Mouse (Mus musculus): Measurements from ENCODE around the gene Foxd3.
"Not testable (repeated sequence)": the region's sequence is repeated elsewhere in the genome, so short reads cannot be mapped to it uniquely, and the experiment has no call there.

Foxd3 gene

DNA sequence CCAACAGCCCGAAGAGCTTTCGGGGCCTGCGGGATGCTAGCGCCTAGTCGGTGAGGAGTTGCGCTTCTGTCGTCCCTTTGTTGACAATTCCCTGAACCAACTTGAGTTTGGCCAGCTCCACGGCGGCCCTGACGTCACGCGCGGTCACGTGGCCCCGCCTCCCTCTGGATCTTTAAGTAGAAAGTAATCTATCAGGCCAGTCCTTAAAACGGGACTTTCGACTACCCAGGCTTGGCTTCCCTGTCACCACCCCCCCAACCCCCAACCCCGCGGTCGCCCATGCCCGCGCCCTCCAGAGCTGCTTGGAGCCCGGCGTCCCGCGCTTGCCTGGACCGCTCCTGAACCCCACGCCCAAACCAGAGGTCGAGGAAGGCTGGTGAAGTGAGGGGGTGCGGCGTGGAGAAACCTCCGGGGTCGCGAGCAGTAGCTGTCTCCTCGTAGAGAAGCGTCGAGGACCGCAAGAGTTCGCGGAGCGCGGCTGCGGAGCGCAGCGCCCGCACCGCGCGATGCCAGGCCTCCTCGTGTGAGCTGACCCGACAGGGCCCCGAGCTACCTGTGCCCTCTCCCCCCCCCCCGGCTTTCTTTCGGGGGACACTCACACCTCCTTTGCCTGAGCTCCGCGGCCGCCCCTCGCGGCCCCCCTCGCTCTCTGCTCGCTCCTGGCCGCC, at the start of gene Foxd3:
TSS of gene Foxd3 (plus strand) at position 363 of the 668 bp plus-strand sequence.
- DNase-seq (ENCODE audit: low spot score): peak; percentile 6

DNA sequence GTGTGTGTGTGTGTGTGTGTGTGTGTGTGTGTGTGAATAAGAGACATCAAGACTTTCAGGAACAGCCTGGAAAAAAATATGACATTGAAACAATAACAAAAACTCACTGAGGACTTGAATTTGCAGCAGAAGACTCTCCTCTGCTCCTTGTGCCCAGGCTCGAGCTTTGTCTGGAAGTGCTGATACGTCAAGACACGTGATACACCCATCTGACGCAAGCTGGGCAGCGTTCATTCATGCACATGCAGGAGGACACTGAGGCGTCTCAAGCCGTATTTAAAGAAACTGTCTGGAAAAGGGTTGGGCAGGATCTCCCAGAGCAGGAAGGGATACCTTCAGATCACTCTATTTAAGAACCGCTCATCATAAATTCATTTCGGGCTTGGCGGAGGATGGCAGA, 43.9 kb upstream of the Foxd3 start:
- no peak for DNase-seq (ENCODE audit: low spot score)

DNA sequence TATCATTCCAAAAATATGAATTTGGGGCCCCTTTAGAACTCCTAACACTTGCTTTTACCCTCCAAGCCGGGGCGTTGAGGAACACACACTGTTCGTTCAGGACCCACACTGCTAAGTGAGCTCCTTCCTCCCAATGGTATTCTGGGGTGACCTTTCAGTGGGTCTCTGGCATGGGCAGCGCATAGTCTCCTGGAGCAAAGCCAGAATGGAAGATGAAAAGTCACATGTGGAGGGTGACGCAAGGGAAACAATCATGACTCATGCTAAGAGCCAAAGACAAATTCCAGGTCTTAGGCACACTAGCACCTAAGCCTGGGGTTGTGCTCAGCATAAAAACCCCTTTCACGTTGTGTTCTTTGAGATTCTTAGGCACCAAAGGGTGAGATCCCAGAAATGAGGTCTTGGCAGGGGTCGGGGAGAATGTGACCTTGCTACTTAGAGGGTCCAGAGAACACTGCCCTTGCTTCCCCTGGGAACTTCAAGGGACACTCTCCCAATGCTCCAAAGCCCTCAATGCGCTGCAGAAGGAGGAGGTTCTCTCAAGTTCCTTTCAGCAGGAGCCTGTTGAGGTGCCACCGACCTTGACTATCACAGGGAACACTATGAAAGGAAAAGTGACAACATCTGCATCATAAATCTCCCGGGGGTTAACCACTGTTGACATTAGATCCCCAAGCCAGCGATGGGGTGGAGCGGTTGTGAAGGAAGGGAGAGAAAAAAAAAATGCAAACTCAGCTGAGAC, 43.3 kb upstream of the Foxd3 start:
- no peak for DNase-seq (ENCODE audit: low spot score)

DNA sequence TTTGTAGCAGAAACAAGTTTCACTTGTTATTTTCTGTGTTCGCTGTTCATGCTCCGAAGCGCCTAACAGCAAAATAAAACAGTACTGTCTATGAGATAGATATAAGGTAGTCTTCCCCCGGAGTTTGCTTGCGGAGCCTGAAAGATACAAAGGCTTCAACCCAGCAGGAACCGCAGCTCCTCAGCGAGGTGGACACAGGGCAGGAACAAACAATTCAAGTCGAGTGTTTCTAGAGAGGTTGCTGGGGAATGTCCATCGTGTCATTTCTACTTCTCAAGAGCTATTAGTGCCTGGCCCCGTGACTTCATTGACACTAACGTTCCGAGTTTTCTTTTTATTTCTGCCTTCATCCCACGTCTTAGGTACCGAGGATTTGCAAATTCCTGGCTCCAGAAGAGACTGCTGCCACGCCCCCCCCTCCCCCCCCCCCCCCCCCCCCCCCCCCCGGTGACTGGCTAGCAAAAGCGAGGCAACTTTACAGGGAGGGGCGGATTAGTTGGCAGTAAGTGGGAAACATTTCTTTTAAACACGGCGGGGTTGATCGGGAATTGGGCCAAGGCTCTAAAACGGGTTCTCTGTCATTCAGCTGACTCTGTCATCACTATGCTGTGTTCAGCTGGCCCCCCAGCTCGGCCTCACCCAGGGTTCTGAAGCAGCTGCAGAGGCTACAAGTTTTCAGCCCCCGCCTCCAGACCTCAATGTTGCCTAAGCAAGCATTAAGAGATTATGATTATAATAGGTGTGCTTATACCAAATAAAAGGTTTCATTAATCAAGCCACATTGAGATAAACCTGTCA, 29.9 kb upstream of the Foxd3 start:
- DNase-seq (ENCODE audit: low spot score): no peak

DNA sequence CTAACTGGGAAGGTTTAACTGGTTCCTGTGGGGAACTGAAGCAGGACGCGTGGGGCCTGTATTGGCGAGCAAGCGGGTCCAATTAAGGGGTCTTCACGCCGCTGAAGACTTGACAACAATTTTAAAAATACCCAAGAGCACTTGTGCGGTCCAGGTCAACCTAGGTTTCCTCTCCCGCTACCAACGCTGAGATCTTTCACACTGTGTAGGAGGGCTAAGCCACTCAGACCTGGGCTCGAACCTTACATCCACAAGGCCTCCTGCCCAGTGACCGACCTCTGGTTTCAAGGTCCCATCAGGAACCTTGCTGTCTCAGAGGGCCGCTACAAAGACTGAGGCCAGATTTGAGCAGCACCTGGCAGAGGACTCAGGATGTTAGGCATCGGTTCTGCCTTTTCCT, 29.0 kb upstream of the Foxd3 start:
- DNase-seq (ENCODE audit: low spot score): no peak

DNA sequence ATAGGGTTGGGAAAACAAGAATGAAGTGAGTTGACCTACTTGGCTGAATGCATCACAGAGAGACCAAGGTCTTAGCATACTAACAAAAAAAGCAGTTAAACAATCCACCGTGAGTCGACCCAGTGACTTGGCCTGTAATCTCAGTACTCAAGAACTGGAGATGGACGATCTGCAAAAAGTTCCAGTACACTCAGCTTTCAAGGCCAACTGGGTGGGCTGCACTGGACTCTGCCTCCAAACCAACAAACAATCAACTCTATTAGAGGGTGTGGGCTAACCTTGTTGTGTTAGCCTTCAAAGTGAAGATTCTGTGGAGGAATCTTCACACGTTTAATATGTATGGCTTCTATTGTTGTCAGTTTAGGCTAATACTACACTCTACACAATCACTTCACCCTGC, 20.1 kb upstream of the Foxd3 start:
- DNase-seq (ENCODE audit: low spot score): no peak

DNA sequence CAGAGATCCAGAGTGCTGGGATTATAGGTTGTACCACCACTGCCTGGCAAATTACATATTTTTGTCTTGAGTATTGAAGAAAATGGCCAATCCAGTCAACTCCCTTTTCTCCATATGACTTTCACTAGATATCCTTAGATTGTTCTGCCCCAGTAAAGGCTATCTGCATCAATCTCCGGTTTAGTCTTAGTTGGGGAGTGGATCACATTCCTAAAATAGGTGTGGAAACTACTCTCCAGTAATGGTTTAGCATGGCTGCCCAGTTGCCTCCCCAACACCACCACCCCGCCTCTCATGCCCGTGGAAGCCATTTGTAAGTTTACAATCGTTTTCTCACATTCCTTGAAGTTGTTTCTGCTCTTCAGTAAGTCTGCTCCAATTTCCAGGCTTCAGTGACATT, 19.4 kb upstream of the Foxd3 start:
- no peak for DNase-seq (ENCODE audit: low spot score)

DNA sequence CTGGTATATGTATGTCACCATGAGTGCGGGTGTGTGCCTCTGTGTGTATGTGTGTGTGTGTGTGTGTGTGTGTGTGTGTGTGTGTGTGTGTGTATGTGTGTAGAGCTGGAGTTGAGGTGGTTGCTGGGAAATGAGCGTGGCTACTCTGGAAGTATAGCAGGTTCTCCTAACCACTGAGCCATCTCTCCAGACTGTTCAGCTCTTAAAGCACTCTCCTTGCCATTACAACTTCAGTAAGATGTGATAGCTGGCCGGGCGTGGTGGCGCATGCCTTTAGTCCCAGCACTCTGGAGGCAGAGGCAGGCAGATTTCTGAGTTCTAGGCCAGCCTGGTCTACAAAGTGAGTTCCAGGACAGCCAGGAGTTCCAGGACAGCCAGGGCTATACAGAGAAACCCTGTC, 15.5 kb upstream of the Foxd3 start:
- not testable (repeated sequence) for DNase-seq (ENCODE audit: low spot score)

DNA sequence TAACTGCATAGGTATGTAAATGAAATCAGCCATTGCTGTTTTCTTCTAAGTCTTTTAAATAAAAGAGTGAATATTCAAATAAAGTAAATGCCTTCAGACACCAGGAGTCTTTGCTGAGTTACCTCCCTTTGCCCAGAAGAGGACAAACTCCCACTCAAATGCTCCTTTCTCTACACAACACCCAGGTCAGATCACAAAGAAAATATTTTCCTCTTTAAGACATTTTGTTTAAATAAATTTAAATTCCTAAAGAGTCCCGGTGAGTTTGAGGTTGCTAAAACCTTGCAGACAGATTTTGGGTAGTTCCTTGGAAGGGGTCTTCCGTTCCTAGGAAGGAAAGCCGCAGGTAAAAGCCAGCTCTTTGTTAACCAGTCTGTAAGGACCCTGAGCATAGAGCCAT, 14.2 kb upstream of the Foxd3 start:
- no peak for DNase-seq (ENCODE audit: low spot score)

DNA sequence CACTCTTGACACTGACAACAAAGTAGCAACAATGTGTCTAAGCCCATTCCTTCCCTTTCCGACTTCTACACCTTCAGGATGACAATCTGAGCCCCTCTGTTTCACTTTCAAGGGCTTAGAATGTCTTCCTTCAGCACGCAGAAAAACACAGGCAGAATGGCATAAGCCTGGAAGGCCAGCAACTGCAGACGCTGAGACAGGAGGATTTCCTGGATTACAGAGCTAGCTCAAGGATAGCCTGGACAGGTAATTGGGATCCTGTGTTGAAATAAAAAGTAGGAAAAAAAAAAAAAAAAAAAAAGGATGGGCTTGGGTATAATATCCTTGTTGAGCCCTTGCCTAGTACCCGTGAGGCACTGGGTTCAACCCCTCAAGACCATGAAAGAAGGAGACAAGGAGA, 10.5 kb upstream of the Foxd3 start:
- DNase-seq (ENCODE audit: low spot score): no peak

DNA sequence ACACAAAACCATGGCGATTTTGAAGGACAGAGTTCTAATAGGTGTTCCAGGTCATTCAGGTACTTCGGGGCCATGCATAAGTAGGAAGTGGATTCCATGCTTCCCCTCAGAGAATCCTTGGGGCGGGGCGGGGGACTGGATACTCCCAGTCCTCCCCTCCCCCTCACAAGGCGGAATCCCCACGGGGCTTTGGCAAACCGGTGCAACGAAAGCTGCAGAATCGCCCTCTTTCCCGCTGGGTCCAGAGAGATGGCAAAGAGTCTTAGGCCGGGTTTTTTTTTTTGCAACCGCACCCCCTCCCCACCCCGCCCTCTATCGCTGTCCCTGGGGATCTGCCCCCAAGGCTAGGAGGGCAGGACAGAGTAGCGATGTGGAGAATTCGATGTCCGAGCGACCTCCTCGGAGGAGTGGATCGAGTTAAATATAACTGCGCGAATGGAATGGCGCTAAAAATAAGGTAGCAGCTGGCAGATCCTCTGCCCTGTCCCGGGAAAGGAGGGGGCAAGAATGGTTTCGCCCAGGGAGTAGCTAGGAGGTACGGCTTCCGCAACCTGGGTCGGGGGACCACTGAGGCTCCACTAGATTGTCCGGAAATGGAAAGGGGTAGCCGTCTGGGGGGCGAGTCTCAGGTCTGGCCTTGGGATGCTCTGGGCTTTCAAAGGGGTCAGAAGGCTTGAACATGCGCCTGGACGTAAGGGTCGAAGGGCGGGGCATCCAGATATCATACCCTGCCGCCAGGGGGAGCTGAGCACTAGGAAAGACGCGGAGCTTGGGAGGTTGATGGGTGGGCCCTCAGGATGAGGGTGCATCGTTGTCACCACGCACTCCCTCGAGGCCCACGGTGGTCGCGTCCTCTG, 5.8 kb upstream of the Foxd3 start:
- no peak for DNase-seq (ENCODE audit: low spot score)

DNA sequence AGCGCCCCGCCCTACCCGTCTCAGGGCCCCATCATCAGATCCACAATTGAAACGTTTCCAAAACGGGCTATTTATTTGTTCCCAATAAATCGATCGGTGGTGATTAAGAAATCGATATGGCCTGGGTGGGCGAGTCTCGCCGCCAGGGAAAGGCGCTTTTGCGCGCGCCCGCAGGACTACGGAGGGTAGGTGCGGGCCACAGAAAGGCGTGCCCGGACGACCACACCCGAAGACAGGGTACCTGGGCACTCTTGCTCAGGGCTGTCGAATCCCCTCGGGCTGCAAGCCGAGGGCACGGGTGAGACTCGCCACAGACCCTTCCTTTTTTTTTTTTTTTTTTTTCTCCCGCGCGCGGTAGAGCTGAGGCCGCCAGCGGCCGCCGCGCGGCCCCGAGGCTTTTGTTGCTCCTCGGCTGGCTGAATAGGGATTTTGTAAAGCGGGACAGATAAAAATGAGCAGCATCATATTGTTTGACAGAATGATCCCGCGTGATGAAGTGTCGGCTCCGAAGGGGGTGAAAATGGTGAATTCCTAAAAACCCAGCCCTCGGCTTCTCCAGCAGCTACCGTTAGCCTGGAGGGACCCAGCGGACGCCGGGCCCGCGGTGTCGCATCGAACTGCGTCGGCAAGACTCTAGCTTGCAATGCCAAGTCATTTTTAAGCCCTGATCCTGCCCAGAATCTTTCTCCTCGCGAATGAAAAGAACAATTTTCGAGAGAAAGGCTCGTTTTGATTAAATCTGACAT, 5.0 kb upstream of the Foxd3 start:
- peak; percentile 9 for DNase-seq (ENCODE audit: low spot score)

DNA sequence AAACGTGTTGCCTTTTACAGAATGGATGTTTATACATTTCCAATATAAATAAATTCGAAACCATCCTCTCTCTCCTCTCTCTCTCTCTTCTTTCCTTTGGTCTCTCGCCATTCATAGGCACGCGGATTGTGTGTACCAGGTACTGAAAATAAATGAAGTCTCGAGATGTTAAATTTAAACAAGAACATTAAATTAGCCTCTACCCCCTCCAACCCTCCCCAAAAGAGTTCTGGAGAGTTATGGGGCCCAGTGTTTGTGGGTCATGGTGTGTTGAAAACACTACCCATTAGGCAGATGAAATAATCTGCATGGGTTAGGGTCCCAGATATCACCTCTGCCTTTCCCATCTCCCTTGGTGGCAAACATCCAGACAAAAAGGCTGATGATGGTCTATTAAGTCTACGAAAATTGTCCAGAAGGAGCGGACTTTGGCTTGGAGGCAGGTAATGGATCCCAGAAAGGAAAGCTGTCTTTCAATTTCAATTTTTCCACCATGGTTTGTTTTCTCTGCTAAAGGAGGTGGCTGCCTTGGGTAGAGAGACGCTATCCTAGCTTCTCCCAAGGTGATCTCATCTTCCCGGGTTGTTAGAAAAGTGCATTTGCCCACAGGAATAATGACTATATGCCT, 4.2 kb upstream of the Foxd3 start:
- DNase-seq (ENCODE audit: low spot score): no peak

DNA sequence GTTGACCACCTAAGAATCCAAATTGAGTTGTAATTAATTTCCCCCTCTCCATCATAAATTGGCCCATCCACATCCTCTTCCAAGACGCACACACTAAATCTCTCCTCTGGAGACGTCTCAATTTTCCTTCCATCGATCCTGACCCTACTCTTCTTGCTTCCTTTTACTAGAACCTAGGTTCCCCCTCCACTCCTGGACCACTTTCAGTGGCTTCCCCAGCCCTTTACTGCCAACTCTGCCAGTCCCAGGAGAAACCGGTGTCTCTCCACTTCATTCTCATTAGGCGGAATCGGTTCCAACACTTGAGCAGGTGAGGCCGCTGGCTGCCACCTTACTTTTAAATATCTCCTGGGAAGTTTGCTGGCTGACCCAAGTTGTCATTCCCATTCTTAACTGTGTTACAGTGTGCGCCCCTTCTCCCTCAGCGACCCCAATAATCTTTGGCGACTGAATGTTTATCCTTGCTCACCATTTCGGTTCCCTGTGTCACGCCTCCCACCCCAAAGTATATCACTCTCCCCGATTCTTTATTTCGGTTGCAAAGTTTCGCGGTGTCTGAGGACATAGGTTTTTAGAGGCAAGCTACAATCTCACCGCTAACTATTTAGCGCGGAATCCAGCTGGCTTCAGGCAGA, 3.4 kb upstream of the Foxd3 start:
- DNase-seq (ENCODE audit: low spot score): peak; percentile 7

DNA sequence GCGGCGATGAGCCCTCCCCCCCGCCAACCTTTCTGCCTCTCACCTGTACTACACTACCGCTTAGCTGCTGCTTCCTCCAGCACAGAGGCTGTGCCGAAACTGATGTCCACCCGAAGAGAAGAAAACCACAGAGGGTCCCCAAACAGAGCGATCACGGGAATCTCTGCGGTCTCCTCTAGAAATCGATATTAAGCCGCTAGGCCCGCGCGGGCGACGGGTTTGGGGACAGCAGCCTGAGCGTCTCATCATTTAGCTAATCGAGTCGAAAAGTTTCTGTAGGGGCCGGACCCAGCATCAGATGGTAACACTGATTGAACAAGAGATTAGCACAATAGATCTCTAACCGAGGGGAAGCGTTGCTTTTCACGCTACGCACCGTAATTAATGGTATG, 2.9 kb upstream of the Foxd3 start:
- peak; percentile 5 for DNase-seq (ENCODE audit: low spot score)

DNA sequence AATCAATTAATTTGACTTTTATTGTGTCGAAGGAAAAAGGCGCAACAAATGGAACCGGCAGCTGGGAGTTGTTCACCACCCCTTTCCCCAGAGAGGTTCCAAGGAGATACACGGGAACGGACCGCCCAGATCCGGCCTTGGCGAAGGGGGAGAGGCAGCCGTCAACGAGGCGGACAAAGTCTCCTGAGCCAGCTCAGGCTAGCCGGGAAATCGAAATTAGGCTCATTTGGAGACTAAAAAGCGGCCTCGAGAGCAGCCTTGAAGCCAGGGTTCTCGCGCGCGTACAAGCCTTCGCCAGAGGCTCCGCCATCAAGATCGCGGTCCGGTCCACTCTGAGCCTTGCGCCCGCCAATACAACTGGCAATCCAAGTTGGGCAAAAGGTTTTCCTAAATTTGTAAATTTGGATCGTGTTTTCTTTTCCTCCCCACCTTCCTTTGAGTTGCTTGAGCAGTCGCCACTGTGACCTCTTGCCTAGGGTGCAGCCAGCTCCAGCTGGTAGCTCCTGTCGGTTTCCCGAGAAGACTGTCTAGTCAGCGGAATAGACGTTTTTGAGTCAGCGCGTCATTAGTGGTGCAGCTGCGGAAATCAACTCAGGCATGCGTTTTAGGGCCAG, 2.4 kb upstream of the Foxd3 start:
- DNase-seq (ENCODE audit: low spot score): peak; percentile 13

DNA sequence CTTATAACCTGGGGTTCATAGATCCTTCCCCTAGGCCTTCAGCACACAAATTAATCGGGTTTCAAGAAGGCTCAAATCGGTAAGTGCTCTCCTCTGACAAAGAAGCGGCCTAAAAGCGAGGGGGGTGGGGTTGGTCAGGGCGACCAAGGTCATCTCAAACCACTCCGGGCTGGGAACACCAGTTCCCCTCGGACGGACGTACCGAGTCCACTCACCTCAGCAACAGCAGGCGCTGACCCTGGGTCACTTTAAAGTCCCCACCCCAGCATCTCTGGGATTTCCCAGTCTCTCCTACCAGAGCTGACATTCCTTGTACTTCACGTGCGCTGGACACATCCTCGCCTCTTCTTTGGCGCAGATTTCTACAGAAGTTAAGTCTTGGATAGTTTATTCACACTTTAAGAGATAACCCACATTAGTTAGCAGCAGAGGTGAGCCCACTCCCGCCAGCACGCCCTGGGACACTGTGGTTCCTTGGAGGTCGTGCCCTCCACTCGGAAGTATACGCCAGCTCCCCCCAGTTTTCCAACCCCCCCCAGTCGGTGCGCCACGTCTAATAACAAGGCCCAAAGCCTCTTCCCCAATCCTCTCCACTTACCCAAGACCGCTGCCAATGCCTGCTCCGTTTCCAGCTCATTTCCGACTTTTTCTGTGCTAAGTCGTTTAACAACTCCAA, 1.3 kb upstream of the Foxd3 start:
- no peak for DNase-seq (ENCODE audit: low spot score)

DNA sequence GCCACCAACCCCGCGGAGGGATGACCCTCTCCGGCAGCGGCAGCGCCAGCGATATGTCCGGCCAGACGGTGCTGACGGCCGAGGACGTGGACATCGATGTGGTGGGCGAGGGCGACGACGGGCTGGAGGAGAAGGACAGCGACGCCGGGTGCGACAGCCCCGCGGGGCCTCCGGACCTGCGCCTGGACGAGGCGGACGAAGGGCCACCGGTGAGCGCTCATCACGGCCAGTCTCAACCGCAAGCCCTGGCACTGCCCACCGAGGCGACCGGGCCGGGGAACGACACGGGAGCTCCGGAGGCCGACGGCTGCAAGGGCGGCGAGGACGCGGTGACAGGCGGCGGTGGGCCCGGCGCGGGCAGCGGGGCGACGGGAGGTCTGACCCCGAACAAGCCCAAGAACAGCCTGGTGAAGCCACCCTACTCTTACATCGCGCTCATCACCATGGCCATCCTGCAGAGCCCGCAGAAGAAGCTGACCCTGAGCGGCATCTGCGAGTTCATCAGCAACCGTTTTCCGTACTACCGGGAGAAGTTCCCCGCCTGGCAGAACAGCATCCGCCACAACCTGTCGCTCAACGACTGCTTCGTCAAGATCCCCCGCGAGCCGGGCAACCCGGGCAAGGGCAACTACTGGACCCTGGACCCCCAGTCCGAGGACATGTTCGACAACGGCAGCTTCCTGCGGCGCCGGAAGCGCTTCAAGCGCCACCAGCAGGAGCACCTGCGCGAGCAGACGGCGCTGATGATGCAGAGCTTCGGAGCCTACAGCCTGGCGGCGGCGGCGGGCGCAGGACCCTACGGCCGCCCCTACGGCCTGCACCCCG, 718 bp downstream of the Foxd3 start:
- DNase-seq (ENCODE audit: low spot score): peak; percentile 36

DNA sequence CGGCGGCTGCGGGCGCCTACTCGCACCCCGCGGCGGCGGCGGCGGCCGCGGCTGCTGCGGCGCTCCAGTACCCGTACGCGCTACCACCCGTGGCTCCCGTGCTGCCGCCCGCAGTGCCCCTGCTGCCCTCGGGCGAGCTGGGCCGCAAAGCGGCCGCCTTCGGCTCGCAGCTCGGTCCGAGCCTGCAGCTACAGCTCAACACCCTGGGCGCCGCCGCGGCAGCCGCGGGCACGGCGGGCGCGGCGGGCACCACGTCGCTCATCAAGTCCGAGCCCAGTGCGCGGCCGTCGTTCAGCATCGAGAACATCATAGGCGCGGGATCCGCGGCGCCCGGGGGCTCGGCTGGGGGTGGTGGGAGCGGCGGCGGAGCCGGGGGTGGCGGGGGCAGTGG, 1.3 kb downstream of the Foxd3 start:
- DNase-seq (ENCODE audit: low spot score): peak; percentile 16
